Mouse (Mus musculus) cerebellum, postnatal 25 days (tissue): ENCODE measurements around the gene Coq8a.

Source experiments
- DNase-seq, 2 experiments: peaks; one replicate each; pipeline ENCODE4 v3.0.0; 2021; ENCODE audit warnings: mixed read lengths in 2 of 2

Gene Coq8a

DNA sequence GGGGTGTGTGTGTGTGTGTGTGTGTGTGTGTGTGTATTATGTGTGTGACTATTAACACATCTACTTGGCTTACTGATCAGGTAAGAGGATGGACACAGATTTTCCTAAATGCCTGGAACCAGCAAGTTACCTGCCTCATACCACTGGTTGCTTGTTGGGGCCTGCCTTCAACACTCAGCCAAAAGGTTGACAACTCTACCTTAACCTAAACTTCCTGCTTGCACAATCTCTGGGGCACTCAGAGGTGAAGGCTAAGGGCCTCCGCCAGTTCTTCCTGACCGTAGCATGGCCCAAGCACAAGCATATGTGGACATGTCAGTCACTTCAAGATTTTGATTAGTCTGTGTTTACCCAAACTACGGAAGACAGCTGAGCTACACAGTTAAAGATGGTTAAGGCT is 1.4 kb downstream of the Coq8a start:
- DNase-seq: no peak

DNA sequence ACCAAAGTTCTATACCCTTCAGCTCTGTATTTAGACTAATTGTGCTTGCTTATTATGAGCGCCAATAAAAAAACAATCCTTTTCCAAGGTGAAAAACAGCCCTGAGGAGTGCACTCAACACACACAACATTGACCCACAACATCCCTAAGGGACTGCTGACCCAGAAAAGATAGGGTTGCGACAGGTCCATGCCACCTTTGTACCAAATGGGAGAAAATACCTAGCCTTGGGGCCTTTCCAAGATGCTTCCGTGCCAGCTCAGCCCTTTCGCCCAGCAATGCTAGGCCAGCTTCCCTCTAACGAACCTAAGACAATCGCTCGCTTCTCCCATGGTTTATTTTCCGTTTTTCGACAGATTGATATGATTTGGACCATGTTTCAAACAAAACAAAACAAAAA is 2.9 kb downstream of the Coq8a start:
- DNase-seq: no peak

- DNase-seq: peak; percentile 98
Measured at GRCm38 (mm10) chr1:180195703-180196381, 3.6 kb downstream of the Coq8a start.

DNA sequence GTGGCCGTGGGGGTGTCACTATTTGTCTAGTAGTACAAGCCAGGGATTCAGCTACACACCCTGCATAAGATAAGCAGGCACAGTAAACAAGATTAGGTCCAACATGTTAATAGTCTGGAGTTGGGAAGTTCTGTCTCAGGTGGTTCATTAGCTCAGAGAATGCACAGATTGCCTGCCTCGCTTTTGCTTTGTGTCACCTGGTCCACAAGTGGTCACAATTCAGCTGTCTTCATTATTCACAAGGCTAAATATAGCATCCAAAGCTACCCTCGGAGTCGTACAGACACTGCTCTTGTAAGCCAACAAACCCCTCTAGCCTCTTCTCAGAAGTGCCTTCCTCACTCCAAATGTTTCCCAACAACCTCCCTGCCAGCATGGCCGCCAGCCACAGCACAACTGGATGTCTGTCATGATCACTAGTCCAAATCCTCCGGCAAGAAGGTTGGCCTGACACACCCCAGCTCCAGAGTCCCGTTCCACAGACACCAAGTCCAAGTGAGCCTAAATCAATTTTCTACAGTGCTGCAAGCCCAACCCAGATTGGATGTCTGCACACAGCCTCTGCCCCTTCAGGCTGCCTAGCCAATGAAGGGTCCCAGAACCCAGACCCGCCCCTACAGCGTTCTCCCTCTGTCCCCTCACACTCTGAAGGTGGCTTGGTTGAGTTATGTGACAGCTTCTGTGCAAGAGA is 4.5 kb downstream of the Coq8a start:
- peak; percentile 39 to 51 for DNase-seq

DNA sequence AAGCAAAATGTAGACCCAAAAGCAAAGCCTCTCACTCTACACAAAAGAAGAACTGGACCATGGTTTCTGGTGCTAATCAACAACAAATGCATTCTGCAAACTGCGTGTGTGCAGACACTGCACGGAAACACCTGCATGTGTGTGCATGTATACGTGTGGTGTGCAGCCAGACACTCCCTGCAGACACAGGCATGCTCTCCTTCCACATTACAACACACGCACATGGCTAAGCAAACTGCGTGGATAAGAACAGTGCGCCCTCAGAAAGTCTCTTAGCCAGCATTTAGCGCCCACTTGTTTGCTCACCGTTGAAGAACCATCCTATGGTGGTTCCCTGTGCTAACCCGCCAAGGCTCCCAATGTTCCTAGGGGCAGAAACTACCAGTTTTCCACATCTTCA is 5.4 kb downstream of the Coq8a start:
- no peak for DNase-seq

DNA sequence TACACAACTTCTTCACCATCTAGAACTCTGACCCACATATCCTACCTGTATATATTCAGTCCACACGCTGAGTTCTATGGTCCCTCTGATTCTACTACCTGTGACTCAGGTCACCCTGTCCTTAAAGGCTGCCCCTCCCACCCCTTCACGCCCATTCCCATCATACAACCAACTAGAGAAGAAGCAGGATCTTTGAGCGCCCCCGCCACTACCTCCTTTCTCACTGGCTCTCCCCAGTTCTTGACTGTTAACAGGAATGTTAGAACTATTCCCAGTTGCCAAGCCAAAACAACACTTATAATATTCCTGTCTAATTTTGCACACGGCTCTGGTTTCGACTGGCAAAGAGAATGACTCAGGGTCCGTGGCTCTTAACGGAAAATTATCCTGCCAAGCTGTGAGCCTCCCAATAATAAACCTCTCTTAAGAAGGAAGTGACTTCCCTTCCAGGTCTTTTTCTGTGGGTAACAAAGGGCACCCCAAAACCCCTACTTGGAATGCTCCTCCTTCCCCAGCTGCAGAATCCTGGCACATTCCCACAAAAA is 5.9 kb downstream of the Coq8a start:
- DNase-seq: no peak

DNA sequence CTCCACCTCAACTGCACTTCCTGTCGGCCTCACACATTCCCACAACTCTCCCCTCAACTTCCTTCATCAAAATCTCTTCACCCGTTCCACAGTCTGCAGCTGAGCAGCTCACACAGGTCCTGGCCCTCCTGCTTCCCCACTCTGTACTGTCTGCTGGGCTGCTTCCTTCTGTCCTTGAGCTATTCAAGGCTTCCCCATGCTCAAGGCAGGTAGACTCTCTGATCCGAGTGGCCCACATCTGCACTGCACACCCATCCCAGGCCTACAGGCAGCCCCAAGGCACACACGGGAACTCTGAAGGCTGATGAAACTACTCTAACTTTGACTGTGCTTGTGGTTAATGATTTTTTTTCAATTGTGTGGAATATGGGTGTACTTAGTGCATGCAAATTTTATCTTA is 6.5 kb downstream of the Coq8a start:
- DNase-seq: no peak

DNA sequence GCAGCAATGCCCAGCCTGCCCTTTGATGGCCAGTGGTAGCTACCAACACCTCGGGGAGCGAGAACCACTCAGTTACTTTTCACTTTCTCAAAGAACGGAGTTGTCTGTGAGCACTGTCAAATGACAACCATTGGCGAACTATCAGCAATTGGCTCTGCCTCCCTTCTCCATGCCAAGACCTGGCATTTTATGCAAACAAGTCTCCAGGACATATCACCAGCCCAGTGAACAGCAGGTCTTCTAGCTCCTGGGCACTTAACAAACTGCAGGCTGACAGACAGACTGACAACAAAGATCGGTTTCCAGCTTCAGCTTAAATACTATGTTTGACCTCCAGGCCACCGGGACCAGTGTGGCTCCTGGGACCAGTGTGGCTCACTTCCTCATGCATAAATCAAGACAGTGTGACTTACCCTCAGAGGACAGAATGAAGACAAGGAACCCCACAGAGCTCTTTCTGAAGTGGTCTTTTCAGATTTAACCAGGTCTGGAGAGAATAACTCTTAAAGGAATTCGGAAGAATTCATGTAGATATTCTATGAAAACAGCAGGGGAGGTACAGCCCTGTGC is 7.7 kb downstream of the Coq8a start:
- no peak for DNase-seq

- DNase-seq: no peak
Measured at GRCm38 (mm10) chr1:180191112-180191511, 8.3 kb downstream of the Coq8a start.

DNA sequence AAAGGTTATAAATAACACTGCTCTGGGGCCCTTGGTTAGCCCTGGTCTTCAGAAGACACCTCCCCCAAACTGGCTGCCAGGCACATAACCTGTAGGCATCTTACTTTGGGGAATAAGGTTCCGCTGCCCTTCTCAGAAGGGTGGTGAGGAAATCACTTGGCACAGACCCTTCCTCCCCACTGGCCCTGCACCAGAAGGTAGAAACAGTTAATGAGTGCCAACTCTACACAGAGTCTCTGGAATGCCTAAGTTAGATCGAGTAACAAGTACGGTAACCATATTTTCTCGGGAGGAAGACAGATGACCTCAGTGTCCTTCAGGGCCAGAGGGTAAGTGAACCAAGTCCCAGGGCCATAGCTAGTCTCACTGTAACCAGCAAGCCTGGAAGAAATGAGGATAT is 10.5 kb downstream of the Coq8a start:
- DNase-seq: no peak

DNA sequence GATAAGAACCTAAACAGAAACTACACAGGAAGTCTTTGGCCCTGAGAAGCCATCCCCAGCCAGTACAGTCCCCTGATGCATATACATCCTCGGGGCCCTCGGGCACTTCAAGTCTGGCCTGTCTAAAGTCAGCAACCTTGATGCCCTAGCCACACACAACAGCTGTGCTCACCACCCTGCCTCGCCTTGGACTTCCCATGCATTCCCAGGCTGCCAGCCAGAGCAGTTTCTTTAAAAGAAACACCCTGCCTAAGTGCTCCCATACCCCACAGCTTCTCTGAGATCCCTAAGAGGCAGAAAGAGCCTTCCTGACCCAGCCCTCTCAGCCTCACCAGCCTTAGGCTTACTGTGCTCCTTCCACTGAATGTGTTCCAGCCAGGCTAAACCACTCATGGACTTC is 13.0 kb downstream of the Coq8a start:
- DNase-seq: no peak

DNA sequence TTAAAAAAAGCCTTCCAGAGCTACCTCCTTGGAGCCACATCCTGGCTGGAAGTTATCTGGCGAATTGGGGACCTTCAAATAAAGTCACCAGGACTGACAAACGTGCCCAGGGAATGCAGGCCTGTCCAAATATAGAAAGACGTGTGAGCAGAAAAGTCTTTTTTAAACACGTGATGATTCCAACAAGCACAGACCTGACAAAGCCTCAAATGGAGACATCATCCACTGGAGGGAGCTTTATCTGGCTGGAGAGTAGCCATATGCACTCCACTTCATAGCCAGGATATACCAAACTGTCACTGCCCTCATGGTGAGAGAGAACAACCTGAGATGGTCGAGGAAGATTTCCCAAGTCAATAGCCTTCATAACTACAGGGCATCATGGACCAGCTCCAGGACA is 13.5 kb downstream of the Coq8a start:
- no peak for DNase-seq

DNA sequence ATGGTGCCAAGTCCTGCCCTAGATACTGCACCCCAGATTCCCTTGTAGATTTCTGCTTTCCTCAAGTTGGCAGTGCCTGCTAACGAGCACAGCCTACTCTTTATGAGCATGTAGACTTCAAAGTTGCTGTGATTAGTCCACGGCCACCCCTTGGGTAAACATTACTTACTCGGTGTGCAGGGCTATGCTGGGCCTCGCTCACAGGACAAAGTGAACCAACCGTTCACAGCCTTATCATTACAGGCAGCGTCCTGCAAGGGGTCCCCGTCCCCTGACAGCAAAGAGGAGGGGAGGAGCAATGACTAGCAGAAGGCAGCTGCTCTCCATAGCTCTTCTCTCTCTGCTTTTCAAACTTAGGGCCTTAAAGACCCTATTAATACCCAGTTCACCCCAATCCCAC is 14.6 kb downstream of the Coq8a start:
- no peak for DNase-seq

GRCm38 (mm10) chr1:180183525-180184159 is 15.8 kb downstream of the Coq8a start:
- no peak for DNase-seq

DNA sequence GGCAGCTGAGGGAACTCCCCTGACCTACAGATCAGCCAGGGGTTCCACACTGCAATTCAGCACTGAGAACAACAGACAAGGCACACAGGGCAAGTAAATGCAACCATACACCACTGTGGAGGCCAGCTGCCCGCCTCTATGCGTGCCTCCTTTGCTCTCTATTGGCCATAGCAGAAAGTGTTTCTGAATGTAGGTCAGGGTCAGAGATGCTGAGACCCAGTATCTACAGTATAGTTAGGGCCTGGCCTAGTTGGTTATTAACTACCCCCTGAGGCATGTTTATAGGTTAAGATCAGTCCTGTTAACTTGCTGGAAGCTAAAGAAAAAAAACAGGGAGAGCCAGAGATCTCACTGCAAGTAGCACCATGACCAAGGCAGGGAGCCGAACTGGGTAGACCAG is 16.7 kb downstream of the Coq8a start:
- no peak for DNase-seq

DNA sequence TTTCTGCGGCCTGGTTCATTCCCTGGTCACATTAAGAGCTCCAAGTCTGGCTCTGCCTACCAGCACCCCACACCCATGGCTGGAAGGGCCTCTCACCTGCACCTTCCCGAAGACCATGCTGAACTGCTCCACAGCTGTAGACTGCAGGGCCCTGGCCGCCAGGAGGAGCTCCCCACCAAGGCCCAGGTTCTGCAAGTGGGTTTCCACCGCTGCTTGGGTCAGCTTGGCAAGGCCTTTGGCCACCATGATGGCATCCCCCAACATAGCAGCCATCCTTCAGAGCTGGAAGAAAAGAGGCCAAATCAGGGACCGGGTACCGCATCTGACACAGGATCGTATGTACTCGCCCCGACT is 17.5 kb downstream of the Coq8a start:
- no peak for DNase-seq

GRCm38 (mm10) chr1:180181304-180181965 is 18.0 kb downstream of the Coq8a start:
- DNase-seq: no peak

DNA sequence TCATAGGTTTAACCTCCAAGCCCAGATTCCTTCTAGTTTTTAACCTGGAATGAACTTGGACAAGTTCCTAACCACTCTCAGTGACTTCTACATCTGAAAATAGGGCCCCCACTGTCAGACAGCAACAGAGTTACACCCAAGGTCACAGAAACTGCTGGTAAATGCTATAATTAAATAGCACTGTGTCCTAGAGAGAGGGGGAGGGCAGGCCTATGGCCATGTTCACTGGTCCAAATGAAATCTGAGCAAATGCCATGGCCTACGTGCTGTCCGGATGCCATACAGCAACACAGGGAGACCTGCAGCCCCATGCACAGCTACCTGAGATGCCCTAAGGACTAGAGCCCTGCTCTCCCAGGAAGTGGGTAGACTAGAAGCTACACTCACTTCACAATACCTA is 19.6 kb downstream of the Coq8a start:
- DNase-seq: no peak

DNA sequence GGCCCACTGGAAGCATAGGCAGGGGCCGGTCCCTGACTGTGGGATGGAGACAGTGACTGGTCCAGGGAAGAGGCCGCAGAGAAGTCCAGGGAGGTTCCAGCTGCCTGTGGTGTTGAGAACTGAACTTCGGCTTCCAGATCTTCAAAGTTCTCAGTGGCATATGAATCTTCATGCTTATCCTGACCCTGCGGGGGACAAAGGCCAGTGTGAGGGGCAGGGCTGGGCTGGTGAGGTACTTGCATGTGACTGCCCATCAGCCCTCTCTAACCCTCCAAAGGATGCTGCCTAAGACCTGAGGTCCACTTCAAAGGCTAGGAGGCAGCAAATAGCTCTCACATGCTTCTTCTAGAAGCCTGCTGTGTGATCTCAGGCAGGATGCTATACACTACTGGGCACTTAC is 20.3 kb downstream of the Coq8a start:
- DNase-seq: no peak

DNA sequence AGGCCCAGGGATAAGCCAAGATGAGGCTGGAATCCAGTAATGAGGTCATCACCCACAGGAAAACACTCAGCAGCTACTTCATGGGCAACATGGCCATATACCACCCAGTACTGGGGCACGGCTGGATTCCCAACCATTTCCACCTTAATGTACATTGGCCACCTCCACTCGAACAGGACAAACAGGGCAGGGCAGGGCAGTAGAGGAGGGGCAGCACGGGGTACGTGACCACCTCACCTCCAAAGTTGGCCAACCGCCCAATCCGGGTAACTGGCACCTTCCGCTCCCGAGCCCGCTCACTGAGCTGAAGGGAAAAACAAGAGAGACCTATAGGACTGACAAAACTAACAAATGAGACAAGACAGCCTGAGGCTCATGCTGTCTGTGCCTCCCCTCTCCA is 21.1 kb downstream of the Coq8a start:
- peak; percentile 39 to 54 for DNase-seq

GRCm38 (mm10) chr1:180176784-180177183 is 22.6 kb downstream of the Coq8a start:
- DNase-seq: no peak

DNA sequence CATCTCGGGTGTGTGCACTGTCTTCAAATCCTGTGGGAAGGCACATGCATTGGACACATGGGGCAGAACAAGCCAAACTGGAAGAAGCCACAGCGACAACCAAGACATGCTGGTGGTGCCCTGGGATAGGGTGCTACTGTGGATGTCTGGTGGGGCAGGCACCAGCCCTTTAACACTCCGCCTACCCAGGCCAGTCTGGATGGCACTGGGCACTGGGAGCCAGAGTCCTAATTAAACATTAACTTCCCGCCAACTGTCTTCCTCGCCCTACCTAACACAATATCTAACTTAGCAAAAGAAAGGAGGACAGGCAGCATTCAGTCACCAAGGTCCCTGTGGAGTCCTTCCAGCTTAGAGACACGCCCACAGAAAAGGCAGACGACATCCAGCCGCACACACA is 23.8 kb downstream of the Coq8a start:
- DNase-seq: no peak

DNA sequence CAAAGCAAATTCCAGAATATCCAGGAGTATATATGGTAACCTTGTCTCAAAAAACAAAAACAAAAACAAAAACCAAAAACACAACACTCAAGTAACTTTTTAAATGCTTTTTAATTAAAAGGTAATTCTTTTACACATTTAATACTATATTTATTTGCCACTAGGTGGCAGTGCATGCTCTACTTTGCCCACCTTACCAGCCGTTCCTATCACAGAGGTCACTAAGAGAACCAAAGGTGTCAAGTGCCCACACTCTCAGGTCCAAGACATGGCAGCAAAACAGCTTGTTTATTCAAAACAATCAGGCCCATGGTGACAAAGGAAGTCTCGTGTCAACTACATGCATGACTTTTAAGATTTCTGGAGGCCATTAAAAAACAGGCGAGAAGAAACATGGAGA is 24.2 kb downstream of the Coq8a start:
- no peak for DNase-seq
